Mouse (Mus musculus): ENCODE measurements around the gene Stra6.

Gene Stra6

GRCm38 (mm10) chr9:58063531-58063930 is at the start of gene Stra6:
Gene Stra6, plus strand, starts transcription at chr9:58063788.
- in situ Hi-C loops (cut with MboI): no loop called here

DNA sequence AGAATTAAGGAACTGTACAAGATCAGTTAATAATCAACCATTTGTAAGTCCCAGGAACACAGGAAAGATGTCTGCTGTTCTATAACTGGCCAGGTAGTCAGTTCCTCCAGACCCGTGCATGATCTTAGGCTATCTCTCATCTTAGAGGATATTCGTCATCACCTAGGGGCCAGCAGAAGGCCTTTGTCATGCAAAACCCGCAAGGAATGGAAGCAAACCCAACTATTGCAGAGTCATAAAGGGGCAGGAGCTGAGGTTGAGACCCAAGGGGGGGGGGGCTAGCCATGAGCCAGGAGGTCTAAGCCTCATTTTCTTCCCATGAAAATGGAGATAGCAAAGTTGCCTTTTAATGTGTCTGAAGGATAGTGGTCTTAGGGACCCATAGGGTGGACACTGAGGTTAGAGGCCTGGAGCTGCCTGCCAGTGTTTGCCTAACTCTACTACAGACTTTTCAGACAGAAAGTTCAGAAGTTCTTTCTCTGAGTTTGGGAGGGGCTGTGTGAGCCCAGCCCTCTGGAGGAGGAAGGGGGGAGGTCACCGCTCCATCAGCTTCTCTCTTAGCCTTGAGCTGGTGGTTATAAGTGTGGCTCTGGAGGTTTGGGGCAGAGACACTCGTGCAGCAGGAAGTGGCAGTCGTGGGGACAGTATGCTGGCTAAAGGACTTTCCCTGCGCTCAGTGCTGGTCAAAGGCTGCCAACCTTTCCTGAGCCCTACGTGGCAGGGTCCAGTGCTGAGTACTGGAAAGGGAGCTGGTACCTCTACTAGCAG is 49.0 kb upstream of the Stra6 start:
- in situ Hi-C loops (cut with MboI): no loop called here

DNA sequence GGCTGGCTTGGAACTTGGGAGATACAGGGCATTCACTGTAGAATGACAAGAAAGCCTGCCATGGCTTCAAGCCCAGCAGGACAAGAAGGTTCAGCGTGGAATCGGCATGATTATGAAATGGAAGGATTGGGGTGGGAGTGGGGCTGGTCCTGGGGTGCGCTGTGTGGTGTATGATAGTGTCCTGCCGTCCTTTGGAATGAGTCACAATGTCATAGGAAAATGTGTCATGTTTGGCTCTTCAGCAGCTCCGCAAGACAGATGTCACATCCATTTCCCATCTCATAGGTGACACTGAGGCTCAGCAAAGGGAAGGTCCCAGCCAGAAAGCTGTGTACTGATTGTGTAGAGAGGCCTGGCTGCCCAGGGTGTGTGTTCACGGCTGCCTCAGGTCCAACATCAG is 47.7 kb upstream of the Stra6 start:
- in situ Hi-C loops (cut with MboI): no loop called here

- in situ Hi-C loops (cut with MboI): no loop called here
These were observed 46.6 kb upstream of the Stra6 start for GRCm38 (mm10) chr9:58016962-58017361.

DNA sequence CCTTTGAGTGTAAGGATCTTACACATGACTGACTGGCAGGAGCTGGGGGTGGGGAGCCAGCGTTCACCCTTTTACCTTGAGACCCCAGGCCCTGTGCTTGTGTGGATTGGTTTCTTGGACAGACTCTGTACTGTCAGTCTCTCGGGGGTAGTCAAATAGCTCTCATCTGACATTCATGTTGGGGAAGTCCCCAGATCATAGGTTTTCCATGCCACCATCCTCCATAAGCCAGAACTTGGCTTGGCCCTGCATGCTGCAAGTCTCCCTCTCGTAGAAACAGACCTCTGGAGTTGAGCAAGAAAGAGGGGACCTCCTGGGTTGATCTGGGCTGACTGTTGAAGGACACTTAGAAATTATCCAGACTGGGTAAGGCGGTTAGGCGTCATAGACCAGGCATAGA is 45.2 kb upstream of the Stra6 start:
- in situ Hi-C loops (cut with MboI): no loop called here

GRCm38 (mm10) chr9:58025995-58026394 is 37.6 kb upstream of the Stra6 start:
- in situ Hi-C loops (cut with MboI): no loop called here

DNA sequence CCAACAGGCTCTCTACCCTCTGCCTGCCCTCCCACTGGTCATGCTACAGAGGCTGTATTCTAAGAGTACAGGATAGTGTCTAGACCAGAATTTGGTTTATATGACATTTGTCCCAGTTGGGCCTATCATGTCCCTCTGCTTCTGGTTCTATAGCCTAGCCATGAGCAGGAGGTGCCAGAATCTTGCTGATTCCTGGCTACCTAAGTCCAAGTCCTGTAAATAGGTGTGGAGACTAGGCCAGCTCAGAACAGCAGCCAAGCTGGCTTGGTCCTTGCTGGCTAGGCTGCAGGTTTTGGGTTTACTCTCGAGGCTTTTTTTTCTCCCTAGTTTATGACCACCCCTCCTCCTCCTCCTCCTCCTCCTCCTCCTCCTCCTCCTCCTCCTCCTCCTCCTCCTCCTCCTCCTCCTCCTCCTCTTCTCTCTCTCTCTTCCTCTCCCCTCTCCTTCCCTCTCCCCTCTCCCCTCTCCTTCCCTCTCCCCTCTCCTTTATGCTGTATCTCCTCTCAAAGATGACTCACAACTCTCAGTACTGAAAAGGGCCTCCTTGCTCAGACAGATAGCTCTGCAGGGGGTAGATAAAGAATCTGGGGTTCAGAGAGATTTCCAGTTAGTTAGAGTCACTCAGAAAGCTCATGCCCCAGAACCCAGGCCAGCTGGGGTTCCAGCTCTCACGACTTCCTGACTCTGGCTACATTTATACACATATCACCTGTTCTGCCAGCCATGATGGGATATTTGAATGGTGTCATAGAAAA is 36.0 kb upstream of the Stra6 start:
- in situ Hi-C loops (cut with MboI): no loop called here

GRCm38 (mm10) chr9:58028841-58029240 is 34.7 kb upstream of the Stra6 start:
- in situ Hi-C loops (cut with MboI): no loop called here

- in situ Hi-C loops (cut with MboI): loop anchor here (10.0 kb wide), 1 partner anchor 345 kb away; the partner anchor contains the start of gene Tbc1d21
These were observed 34.0 kb upstream of the Stra6 start for GRCm38 (mm10) chr9:58029635-58030034.

GRCm38 (mm10) chr9:58031895-58032294 is 31.7 kb upstream of the Stra6 start:
- in situ Hi-C loops (cut with MboI): loop anchor here (10.0 kb wide), 1 partner anchor 343 kb away; the partner anchor contains the start of gene Tbc1d21

DNA sequence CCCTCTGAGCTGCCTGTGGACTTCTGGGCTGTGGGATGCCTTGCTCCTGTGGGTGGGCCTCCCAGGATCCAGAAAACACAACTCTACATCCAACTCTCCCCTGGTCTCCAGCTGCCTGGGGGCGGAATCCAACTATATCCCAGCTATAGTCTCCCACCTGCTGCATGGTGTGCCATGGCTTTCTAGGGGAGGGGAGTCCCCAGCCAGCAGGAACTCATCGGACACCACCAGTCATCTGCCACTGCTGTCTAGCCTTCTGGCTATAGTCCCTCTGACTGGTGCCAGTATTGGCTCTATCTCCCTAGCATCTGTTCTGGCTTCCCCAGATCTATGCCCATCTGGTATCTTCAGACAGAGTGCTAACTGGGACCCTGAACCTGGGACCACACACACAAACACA is 28.1 kb upstream of the Stra6 start:
- in situ Hi-C loops (cut with MboI): loop anchor here (10.0 kb wide), 1 partner anchor 339 kb away; the partner anchor contains the start of gene Tbc1d21

GRCm38 (mm10) chr9:58035951-58036698 is 27.5 kb upstream of the Stra6 start:
- in situ Hi-C loops (cut with MboI): loop anchor here (10.0 kb wide), 1 partner anchor 339 kb away; the partner anchor contains the start of gene Tbc1d21

- in situ Hi-C loops (cut with MboI): loop anchor here (10.0 kb wide), 1 partner anchor 338 kb away; the partner anchor contains the start of gene Tbc1d21
These were observed 26.6 kb upstream of the Stra6 start for GRCm38 (mm10) chr9:58036961-58037360.

DNA sequence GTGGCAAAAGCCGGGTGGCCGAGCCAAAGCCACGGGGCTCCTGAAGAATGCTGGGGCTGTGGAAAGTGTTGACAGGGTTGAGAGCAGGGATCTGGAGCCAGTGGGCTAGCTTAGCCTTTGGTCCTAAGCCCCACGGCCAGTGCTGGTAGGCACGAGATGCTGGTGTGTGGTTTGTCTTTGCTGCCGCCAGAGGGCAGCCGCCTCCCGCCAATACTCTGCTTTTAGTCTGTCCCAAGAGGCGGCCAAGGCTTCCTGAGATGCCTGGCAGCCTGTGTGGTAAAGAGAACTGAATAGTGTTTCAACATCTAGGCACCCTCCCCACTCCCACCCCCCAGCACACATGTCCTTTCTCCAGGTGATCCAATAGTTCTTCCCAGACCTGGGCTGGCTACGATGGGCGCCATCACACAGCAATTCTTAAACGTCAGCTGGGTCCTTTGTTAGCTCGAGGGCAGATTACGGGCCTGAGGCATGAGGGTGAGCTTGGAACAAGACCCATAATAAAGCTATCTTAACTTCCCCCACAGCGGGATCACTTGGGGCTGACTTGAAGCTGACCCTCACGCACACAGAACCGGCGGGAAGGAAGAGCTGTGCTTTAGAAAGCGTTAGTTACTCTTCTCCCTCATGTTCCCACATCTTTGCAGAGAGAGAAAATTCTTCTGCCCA is 25.0 kb upstream of the Stra6 start:
- in situ Hi-C loops (cut with MboI): loop anchor here (10.0 kb wide), 1 partner anchor 336 kb away; the partner anchor contains the start of gene Tbc1d21

- in situ Hi-C loops (cut with MboI): no loop called here
These were observed 22.6 kb upstream of the Stra6 start for GRCm38 (mm10) chr9:58040977-58041376.

DNA sequence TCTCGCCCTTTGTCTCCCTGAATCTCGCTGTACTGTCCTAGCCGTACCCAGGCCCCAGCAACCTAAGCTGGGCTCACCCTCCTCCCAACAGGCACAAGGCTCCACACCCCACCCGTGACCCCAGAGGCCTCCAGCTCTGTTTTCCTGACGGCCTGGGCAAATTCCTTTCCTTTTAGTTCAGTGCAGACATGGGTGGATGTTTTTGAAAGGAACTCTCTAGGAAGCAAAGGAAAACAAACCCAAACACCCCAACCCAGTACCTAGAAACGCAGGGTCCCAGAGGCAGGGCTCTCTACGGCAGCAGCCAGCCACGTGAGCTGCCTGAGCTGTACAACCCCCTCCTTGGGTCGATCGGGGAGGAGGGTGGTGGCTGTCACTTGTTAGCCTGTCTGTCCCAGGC is 21.2 kb upstream of the Stra6 start:
- in situ Hi-C loops (cut with MboI): no loop called here

- in situ Hi-C loops (cut with MboI): no loop called here
These were observed 20.0 kb upstream of the Stra6 start for GRCm38 (mm10) chr9:58043496-58044017.

- in situ Hi-C loops (cut with MboI): no loop called here
These were observed 18.8 kb upstream of the Stra6 start for GRCm38 (mm10) chr9:58044828-58045227.

- in situ Hi-C loops (cut with MboI): no loop called here
These were observed 17.9 kb upstream of the Stra6 start for GRCm38 (mm10) chr9:58045646-58046045.

DNA sequence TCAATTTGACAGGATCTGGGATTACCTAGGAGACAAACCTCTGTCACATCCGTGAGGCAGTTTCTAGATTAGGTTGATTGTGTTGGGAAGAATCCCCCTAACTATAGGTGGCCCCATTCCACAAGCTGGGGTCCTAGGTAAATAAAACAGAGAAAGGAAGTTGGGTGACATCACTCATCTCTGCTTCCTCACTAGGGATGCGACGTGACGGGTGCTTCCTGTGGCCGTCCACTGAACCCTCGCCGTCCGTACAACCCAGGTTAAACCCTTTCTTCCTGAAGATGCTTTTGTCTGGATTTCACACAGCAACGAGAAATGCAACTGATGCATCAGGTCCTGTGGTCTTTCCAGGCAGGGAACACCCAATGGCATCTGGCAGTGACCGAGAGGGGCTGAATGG is 16.5 kb upstream of the Stra6 start:
- in situ Hi-C loops (cut with MboI): no loop called here

GRCm38 (mm10) chr9:58048621-58049020 is 15.0 kb upstream of the Stra6 start:
- in situ Hi-C loops (cut with MboI): no loop called here
